Mouse (Mus musculus): ENCODE data around the gene Optc. TPM values are rescaled to one million over a fixed set of nuclear protein-coding genes. Genes with fewer than 3 reads are reported as not detected.

The Optc gene
- polyA plus RNA-seq, 1 experiment from 2014 or later, result 3.6 TPM

DNA sequence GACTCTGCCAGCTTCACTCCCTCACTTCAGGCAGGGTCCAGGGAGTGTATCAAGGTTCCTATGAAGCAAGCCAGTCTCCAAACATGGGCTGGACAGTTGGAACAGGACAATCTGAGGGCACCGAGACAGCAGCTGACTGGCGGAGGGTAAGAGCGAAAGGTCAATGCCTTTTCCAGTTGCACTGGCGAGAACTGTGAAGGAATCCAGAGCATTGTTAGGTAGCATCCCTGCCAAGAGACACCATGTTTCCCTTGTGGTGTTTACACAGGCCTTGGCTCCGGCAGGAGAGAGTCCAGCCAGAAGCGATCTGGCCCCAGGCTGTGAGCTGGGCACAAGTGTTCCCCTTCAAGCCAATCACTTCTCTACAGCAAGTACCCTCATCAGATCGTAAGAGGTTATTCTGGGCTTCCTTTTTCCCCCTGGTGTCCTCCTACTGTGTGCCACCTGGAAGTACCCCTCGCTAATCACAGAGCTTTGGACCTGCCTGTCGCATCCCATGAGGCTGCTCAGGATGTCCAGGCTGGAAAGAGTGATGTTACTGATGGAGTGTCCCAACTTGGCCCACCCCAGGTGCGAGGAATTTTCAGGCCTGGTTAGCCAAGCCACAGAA, 26.7 kb upstream of the Optc start:
- H3K9ac ChIP-seq, result no peak overlapping the region
- no peak for ATAC-seq (ENCODE audit: low FRiP score)

DNA sequence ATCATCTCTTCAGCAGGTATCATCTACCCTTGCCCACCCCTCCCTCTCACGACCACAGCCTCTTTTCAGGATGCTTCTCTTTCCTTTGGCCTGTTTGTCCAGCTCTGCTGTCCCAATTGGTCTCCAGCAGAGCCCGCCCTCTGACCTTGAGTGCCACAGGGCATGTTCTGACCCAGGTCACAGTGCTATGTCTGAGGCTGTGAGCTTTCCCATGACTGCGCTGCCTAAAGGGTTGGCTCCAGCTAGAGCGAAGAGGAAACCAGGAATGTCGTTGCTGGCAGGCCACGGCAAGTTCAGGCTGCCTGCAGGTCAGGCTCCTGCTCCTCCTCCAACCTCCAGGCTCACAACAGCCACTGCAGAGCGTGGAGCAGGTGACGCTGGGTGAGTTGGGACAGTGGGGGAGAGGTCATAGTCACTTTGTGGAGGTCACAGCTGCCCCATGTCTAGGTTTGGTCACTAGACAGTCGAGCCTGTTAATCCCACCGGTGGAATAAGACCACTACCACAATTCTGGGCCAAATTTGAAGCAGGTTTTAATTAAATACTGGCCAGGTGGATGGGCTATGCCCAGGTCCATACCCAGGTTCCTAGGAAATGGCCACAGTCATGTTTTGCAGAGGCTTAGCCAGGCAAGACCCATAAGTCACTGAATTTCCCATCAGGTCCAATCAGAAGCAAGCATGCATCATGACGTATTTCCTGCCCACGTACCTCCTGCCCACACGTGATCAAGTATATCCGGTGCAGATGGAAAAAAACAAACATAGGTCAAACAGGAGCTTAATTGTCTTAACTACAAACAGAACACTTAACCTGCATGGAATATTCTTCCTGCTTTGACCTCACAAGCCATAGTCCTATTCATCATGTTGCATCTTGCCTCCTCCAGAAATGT, 25.7 kb upstream of the Optc start:
- no peak for ATAC-seq (ENCODE audit: low FRiP score)
- Histone ChIP-seq H3K36me3 (no peaks in the 10 kb centered on the region), H3K27me3 (no peaks in the 10 kb centered on the region), H3K9me3 (no peaks in the 10 kb centered on the region), H3K27ac (no peak overlapping the region), H3K4me3 (no peak overlapping the region), H3K4me2 (no peak overlapping the region), H3K9ac (no peak overlapping the region), H3K4me1 (replicated peaks) (no peaks in the 10 kb centered on the region)
- WGBS, result 72% methylated on average over 14 of the region's 14 CpGs

More for the DNA sequence above, 26.7 kb upstream of the Optc start:
- Histone ChIP-seq H3K4me2 (no peak overlapping the region), H3K4me3 (no peak overlapping the region), H3K27ac (no peak overlapping the region), H3K4me1 (replicated peaks) (no peaks in the 10 kb centered on the region), H3K27me3 (no peaks in the 10 kb centered on the region), H3K9me3 (no peaks in the 10 kb centered on the region), H3K36me3 (no peaks in the 10 kb centered on the region)
- 80% methylated on average over 10 of the region's 10 CpGs for WGBS

DNA sequence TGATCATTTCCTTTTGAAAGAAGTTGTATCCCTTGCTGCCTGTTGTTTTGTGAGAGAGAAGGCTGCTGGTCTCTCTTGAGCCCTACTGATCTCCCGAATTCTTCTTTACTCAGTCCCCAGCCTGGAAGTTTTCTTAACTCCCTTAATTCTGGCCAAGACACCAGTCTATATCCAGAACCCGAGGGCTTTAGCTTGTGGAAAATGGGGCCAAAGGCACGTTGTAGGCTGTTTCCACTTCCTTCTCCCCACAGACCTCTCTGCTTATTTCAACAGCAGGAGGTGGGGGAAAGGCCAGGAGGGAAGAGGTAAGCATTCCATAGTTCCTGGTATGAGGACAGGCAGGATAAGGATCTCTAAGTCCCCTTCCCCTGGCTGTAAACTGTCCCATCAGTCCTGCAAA, 22.2 kb upstream of the Optc start:
- no peaks in the 10 kb centered on the region for H3K9me3 ChIP-seq
- no peak for ATAC-seq (ENCODE audit: low FRiP score)
- H3K4me3 ChIP-seq, result no peak overlapping the region
- no peaks in the 10 kb centered on the region for H3K4me1 ChIP-seq (replicated peaks)
- no peak overlapping the region for H3K9ac ChIP-seq
- no peaks in the 10 kb centered on the region for H3K36me3 ChIP-seq
- 66% methylated on average over 3 of the region's 3 CpGs for WGBS
- H3K27ac ChIP-seq, result no peak overlapping the region
- no peaks in the 10 kb centered on the region for H3K27me3 ChIP-seq
- H3K4me2 ChIP-seq, result no peak overlapping the region

- WGBS, result 92% methylated on average over 3 of the region's 3 CpGs
- H3K4me1 ChIP-seq (replicated peaks), result peaks cover 24% of the 10 kb centered on the region
- H3K27ac ChIP-seq, result no peak overlapping the region
- H3K4me3 ChIP-seq, result no peak overlapping the region
- H3K27me3 ChIP-seq, result no peaks in the 10 kb centered on the region
- H3K4me2 ChIP-seq, result no peak overlapping the region
- H3K9me3 ChIP-seq, result no peaks in the 10 kb centered on the region
- ATAC-seq (ENCODE audit: low FRiP score), result no peak
- no peaks in the 10 kb centered on the region for H3K36me3 ChIP-seq
- H3K9ac ChIP-seq, result no peak overlapping the region
Observed at GRCm38 (mm10) chr1:133925223-133925622, 17.4 kb upstream of the Optc start.

GRCm38 (mm10) chr1:133924141-133924875, 16.5 kb upstream of the Optc start:
- no peaks in the 10 kb centered on the region for H3K27me3 ChIP-seq
- 20% methylated on average over 7 of the region's 7 CpGs for whole genome bisulfite sequencing
- peak overlapping the region; percentile 40; the same call in 1 of the 2 replicates for H3K27ac ChIP-seq

GRCm38 (mm10) chr1:133923071-133923470, 15.3 kb upstream of the Optc start:
- no peak for ATAC-seq (ENCODE audit: low FRiP score)

More at GRCm38 (mm10) chr1:133924141-133924875, 16.5 kb upstream of the Optc start:
- Histone ChIP-seq H3K4me3 (no peak overlapping the region), H3K9ac (0 out of 2 replicates have a peak overlapping the region, but pooled peaks have one; percentile 24), H3K9me3 (no peaks in the 10 kb centered on the region), H3K4me1 (replicated peaks) (peaks cover 31% of the 10 kb centered on the region), H3K36me3 (no peaks in the 10 kb centered on the region), H3K4me2 (peak overlapping the region; percentile 36)
- ATAC-seq (ENCODE audit: low FRiP score), result peak; percentile 49; the same call in 1 of the 2 replicates

GRCm38 (mm10) chr1:133921304-133921751, 13.5 kb upstream of the Optc start, which contains the start of gene Prelp:
TSS of gene Prelp (minus strand) at chr1:133921414.
- H3K4me3 ChIP-seq, result peak within 1 kb of the TSS; percentile 16
- H3K4me2 ChIP-seq, result peak within 1 kb of the TSS; percentile 34
- H3K9me3 ChIP-seq, result no peaks in the 10 kb centered on the region
- H3K9ac ChIP-seq, result 0 out of 2 replicates have a peak within 1 kb of the TSS, but pooled peaks have one; percentile 31
- H3K27ac ChIP-seq, result peak within 1 kb of the TSS; percentile 58
- H3K4me1 ChIP-seq (replicated peaks), result peaks cover 51% of the 10 kb centered on the region
- 13% methylated on average over 8 of the region's 8 CpGs for WGBS
- no peaks in the 10 kb centered on the region for H3K27me3 ChIP-seq
- H3K36me3 ChIP-seq, result no peaks in the 10 kb centered on the region
- ATAC-seq (ENCODE audit: low FRiP score), result 0 out of 2 replicates have a peak, but pooled peaks have one; percentile 31

More at GRCm38 (mm10) chr1:133923071-133923470, 15.3 kb upstream of the Optc start:
- Histone ChIP-seq H3K4me1 (replicated peaks) (peaks cover 36% of the 10 kb centered on the region), H3K36me3 (no peaks in the 10 kb centered on the region), H3K27me3 (no peaks in the 10 kb centered on the region), H3K4me2 (no peak overlapping the region), H3K4me3 (no peak overlapping the region), H3K27ac (no peak overlapping the region), H3K9ac (no peak overlapping the region), H3K9me3 (no peaks in the 10 kb centered on the region)
- 94% methylated on average over 5 of the region's 5 CpGs for WGBS

GRCm38 (mm10) chr1:133920876-133921275, 13.1 kb upstream of the Optc start:
- Histone ChIP-seq H3K9me3 (no peaks in the 10 kb centered on the region), H3K4me1 (replicated peaks) (peaks cover 55% of the 10 kb centered on the region), H3K36me3 (no peaks in the 10 kb centered on the region), H3K4me3 (peak overlapping the region; percentile 16), H3K27me3 (no peaks in the 10 kb centered on the region), H3K4me2 (peak overlapping the region; percentile 34), H3K27ac (peak overlapping the region; percentile 58), H3K9ac (0 out of 2 replicates have a peak overlapping the region, but pooled peaks have one; percentile 31)
- WGBS, result 19% methylated on average over 3 of the region's 3 CpGs
- no peak for ATAC-seq (ENCODE audit: low FRiP score)

DNA sequence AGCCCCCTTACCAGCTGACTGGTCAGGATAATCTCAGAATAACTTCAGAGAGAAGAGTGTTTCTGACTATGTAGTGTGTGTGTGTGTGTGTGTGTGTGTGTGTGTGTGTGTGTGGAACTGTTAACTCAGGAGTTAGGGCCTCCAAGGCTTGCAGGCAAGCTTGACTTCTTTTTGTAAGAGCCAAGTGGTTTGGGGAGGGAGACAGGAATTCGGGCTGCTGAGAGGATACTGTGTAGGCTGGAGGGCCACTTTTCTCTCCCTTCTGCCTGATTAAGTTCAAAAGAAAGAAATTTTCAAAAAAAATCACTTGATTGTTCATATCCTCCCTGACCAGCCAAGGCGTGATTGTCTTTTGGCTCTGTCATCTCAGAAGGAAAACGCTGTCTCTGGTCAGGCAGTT, 12.6 kb upstream of the Optc start:
- H3K4me3 ChIP-seq, result no peak overlapping the region
- WGBS, result 21% methylated on average over 3 of the region's 3 CpGs
- no peaks in the 10 kb centered on the region for H3K36me3 ChIP-seq
- ATAC-seq (ENCODE audit: low FRiP score), result no peak
- peak overlapping the region; percentile 58; the same call in 1 of the 2 replicates for H3K27ac ChIP-seq
- H3K9ac ChIP-seq, result no peak overlapping the region
- H3K4me1 ChIP-seq (replicated peaks), result peaks cover 59% of the 10 kb centered on the region
- no peaks in the 10 kb centered on the region for H3K27me3 ChIP-seq
- peak overlapping the region; percentile 34 for H3K4me2 ChIP-seq
- H3K9me3 ChIP-seq, result no peaks in the 10 kb centered on the region

DNA sequence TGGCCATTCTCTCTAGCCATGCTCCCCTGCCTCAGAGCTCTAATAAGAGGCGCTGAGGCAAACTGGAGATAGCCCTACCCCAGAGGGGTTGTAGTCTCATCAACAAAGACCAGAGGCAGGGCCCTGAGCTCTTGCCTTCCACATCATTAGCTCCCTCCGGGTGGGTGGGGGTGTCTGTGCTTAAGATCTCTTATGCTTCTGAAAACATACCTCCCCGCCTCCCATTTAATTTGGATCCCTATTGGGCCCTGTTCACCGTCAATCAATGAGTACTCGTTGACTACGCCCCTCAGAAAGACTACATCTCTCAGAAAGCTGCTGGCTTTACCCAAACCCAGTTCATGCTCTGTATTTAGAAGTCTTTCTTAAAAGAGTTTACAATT, 10.3 kb upstream of the Optc start:
- peak; percentile 21; the same call in 1 of the 2 replicates for ATAC-seq (ENCODE audit: low FRiP score)
- Histone ChIP-seq H3K36me3 (no peaks in the 10 kb centered on the region), H3K4me1 (replicated peaks) (peaks cover 50% of the 10 kb centered on the region), H3K27ac (peak overlapping the region; percentile 66), H3K9ac (peak overlapping the region; percentile 30; the same call in 1 of the 2 replicates), H3K9me3 (no peaks in the 10 kb centered on the region), H3K27me3 (no peaks in the 10 kb centered on the region), H3K4me2 (peak overlapping the region; percentile 26), H3K4me3 (no peak overlapping the region)
- 37% methylated on average over 6 of the region's 6 CpGs for WGBS

DNA sequence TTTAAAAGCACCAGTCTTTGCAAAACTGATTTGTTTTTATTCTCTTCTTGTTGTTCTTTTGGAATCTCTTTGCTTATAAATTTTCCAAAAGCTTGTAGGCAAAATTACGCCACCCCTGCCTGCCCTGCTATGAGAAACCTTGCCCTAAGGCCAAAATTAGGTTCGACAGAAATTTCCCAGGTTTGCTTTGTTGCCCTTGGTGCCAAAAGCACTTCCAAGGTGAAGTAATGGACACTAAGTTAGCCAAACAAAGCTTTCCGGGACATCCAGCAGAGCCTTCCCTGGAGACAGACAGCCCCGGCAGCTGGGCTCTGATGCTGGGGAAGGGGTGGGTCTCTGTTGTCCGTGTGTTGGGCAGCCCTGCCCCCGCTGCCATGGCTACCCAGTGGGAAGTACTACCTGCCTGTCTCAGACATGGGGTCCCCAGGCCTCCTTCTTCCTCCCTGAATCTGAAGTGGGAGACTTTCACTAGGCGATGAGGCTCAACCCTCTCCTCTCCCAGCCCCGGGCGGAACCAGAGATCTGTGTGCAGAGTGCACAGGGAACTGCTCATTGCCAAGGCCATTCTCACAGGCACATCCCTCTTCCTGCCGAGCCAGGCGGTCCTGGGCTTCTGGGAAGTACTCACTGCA, 9.8 kb upstream of the Optc start:
- 19% methylated on average over 11 of the region's 11 CpGs for WGBS
- no peak overlapping the region for H3K4me3 ChIP-seq
- H3K36me3 ChIP-seq, result no peaks in the 10 kb centered on the region
- ATAC-seq (ENCODE audit: low FRiP score), result peak; percentile 25; the same call in 1 of the 2 replicates
- H3K9me3 ChIP-seq, result no peaks in the 10 kb centered on the region
- H3K27me3 ChIP-seq, result no peaks in the 10 kb centered on the region
- H3K9ac ChIP-seq, result peak overlapping the region; percentile 30; the same call in 1 of the 2 replicates
- H3K27ac ChIP-seq, result peak overlapping the region; percentile 66
- peak overlapping the region; percentile 26 for H3K4me2 ChIP-seq
- H3K4me1 ChIP-seq (replicated peaks), result peaks cover 50% of the 10 kb centered on the region

All from hindbrain, embryonic 13.5 days (tissue).